Mouse (Mus musculus) thymus, postnatal 36 days (tissue): ENCODE measurements around the gene Psors1c2.

Experiments
- DNase-seq, 2 experiments: peaks; one replicate each; pipeline ENCODE4 v3.0.0; 2022; ENCODE audit warnings: mixed read lengths in 2 of 2

Psors1c2 gene

DNA sequence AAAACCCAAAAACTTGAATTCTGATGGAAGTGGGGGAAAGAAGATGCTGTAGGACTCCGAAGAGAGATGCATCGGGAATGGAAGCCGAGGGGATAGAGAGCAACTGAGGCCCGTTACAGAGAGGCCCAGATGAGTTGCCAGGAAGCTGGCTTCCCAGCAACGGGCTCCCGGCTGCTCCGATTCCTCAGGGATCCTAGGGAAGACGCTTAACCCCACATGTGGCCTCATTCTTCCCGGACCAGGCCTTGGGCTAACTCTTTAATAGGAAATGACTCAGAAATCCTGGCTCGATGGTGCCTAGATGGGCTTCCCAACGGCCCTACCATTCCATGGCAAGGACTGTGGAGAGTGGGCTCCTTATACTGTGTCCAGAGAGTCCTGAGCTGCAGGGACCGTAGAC is 15.5 kb upstream of the Psors1c2 start:
- no peak for DNase-seq

- no peak for DNase-seq
Observed at GRCm38 (mm10) chr17:35524354-35524753, 8.6 kb upstream of the Psors1c2 start.

- peak; percentile 49 to 72 for DNase-seq
Observed at GRCm38 (mm10) chr17:35526644-35527043, 6.4 kb upstream of the Psors1c2 start.

- DNase-seq = no peak
Observed at GRCm38 (mm10) chr17:35532360-35532759, 641 bp upstream of the Psors1c2 start.

GRCm38 (mm10) chr17:35534343-35534742 is 1.3 kb downstream of the Psors1c2 start:
- DNase-seq = peak; percentile 63 to 68

- DNase-seq = no peak
Observed at GRCm38 (mm10) chr17:35537421-35537820, 4.4 kb downstream of the Psors1c2 start.

- no peak for DNase-seq
Observed at GRCm38 (mm10) chr17:35538476-35538875, 5.5 kb downstream of the Psors1c2 start.

- no peak for DNase-seq
Observed at GRCm38 (mm10) chr17:35539540-35539939, 6.5 kb downstream of the Psors1c2 start.

DNA sequence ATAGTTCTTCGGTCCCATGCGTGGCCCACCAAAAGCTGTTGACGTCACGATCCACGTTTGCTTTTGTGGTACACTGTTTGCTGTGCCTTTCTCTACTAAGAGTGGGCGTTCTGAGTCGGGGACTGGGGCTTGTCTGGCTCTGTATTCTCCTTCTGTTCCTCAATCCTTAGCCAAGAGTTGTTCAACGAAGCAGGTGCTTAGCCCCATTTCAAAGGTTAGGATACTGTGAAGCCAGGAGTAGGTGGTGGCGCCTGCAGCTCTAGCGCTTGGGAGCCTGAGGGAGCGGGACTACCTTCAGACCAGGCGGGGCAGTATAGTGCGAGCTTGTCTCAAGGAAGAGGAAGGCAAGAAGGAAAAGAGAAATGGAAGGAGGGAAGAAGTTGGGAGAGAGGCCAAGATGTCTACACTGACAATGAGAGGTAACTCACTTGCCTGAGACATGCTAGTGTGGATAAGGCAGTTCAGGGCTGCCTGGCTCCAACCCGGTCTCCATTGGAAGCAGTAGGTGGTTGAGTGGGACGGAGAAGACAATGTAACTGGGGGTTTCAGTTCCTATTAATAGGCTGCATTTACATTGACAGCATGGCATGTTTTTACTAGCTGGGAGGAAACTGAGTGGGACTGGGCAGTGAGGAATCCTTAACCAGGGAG is 9.9 kb downstream of the Psors1c2 start:
- DNase-seq = no peak

GRCm38 (mm10) chr17:35543412-35543861 is 10.4 kb downstream of the Psors1c2 start:
- DNase-seq = no peak

DNA sequence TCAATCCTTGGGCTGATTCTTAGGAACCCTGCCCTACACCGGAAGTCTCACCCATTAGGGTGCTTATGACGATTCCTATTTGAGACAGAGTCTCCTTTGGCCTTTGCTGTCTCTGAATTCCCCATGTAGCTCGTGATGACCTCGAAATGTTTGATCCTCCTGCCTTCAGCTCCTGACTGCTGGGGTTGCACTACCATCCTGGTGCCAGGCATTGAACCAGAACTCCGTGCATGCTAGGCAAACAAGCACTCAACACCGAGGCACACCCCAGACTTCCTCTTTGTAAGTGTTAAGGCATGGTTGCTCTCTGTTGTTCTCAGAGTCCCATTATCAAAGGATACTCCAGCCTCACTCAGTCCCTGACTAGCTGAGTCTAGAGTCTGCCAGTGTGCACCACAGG is 11.0 kb downstream of the Psors1c2 start:
- DNase-seq = no peak

- DNase-seq = peak in 1 of 2 experiments; percentile 40
Observed at GRCm38 (mm10) chr17:35544680-35545079, 11.7 kb downstream of the Psors1c2 start.

- no peak for DNase-seq
Observed at GRCm38 (mm10) chr17:35547465-35547864, 14.5 kb downstream of the Psors1c2 start.

GRCm38 (mm10) chr17:35548636-35549035 is 15.6 kb downstream of the Psors1c2 start:
- DNase-seq = no peak

DNA sequence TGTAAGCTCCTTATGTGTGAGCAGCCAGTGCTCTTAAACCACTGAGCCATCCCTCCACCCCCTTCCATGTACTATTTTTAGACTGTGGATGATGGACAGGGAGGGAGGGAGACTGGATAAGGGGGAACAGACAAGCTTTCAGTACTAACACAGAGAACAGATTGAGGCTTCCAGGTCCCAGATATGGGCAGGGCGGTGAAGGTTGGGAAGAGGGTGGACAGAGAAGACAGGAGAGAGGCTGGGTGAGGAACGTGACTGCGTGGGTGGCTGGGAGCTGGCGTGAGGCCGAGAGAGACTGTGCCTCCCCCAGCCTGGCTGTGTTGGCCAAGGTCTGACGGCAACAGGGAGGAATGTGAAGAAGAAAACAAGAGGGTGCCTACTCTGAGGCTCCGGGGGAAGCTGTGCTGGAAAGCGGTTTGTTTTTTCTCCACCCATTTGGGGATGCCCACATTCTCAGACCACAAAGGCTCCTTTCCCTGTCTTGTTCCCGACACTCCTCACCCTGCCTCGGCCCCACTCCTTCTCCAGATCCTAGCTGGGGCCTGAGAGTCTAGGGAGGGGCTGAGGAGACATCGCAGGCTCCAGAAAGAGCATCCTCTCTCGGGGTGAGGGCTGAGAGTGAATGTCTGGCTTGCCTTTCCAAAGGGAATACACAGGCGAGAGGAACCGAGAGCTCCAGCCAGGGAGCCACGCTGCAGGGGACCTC is 16.6 kb downstream of the Psors1c2 start:
- no peak for DNase-seq

DNA sequence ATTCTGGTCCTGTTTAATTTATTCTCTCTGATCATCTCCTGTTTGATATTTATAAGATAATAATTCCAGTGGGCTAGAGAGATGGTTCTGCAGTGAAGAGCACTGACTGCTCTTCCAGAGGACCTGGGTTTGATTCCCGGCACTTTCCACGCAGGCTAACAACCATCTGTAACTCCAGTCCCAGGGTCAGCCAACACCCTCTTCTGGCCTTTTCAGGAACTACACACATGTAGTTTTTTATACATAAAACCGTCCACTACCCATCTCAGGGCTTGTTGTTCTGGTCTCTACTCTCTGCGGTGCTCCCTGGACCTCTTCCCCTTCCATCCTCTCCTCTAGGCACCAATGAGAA is 17.1 kb downstream of the Psors1c2 start:
- no peak for DNase-seq

DNA sequence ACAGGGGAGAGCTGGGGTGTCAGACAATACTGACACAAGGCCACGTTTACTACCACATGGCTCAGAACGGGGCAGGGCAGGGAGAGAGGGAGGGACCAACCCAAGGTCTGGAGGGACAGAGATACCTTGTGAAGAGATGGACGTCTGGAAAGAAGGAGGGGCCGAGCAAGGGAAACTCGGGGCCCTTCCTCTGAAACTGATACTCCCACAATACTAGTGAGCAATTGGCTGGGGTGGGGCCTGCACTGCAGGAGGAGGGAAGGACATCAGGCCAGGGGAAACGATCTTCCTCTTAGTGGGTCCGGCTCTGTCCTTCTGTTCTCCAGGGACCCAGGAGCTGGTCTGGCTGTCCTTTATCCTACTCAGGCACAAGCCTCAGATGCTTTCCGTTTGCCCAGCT is 17.9 kb downstream of the Psors1c2 start:
- DNase-seq = no peak

GRCm38 (mm10) chr17:35551881-35552414 is 18.9 kb downstream of the Psors1c2 start, which contains the start of gene Cdsn:
Cdsn (plus strand) TSS chr17:35552128.
- no peak for DNase-seq

GRCm38 (mm10) chr17:35554321-35554720 is 21.3 kb downstream of the Psors1c2 start:
- DNase-seq = no peak

GRCm38 (mm10) chr17:35554761-35555397 is 21.9 kb downstream of the Psors1c2 start:
- DNase-seq = no peak

DNA sequence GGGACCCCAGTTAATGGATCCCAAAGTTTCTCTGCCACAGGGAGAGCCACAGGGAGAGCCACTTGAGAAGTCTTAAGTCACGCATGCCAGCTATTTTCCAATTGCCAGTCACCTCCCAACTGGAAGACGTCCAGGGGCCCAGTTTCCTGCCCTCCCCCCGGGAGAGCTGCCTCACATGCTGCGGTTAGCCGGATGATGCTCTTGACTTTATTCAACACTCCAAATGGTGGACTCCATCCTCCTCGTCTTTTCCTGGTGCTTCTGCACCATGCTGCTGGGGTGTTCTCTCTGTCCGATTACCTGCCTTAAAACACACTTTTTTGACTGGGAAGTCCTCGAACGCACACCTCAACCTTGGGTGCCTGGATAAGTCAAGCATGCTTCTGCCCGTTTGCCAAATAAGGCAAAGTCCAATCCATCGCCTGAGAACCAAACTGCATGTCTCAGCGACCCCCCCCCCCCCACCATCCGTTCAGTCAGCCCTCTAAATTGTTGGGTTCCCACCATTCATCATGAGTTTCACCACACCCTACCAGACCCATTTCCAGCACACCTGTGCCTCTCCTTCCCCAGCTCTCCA is 23.3 kb downstream of the Psors1c2 start:
- DNase-seq = no peak

DNA sequence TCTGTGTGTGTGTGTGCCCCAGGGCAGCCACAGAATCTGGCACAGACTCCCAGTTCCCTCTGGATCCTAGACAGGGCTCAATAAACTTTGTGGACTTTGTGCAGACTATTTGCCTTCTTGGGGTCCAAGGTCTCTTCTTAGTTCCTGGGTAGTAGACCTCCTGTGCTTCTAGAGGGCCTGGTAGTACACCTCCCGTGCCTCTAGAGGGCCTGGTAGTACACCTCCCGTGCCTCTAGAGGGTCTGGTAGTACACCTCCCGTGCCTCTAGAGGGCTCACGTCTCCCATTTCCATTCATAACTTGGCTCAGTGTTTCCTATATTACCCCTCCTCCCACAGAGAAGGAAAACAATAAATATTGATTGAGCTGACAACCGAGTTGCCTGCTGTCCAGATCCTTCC is 23.8 kb downstream of the Psors1c2 start:
- DNase-seq = peak; percentile 60

- no peak for DNase-seq
Observed at GRCm38 (mm10) chr17:35557351-35557750, 24.4 kb downstream of the Psors1c2 start.
